In the genomic region with DNA sequence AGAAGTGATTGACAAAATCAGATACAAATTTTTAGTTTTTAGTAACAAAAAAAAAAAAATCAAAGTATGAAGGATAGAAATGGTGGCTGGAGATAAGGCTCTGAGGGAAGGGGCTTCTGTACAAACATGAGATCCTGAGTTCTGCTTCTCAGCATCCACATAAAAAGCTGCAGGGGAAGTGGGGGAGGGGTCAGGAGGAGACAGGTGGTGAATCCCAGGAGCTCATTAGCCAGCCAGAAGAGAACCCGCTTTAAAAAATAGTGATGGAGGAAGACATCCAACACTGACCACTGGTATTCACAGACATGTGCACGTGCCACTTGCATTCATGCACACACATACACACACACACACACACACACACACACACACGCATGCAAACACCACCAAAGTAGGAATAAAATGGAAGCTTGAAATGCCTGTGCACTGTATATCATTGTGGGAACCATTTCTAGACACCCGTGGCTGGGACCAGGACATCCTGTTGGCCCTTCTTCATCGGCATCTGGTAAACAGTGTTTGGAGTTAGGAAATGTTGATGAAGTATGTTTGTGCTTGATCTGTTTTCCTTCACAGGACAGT, we compare ENCODE assay signal across 29 mouse cellular contexts. TPM values are rescaled to one million over a fixed set of nuclear protein-coding genes. Genes with fewer than 3 reads are reported as not detected.
DNase-seq lines count a peak whose midpoint lies in the region; ATAC-seq and TF ChIP-seq lines count a peak whose summit lies in the region.
"Had no signal": no experiment of that assay in that cellular context is flagged by ENCODE, and none has a peak within 500 bp of the region (broad histone marks: within the 10 kb centered on the region; RNA-seq: fewer than 3 reads in every experiment).

No protein-coding gene starts in this region.

- H3K9ac ChIP-seq in lung, postnatal 0 days (replicated peaks; ENCODE audit: low read depth) = no peak overlapping the region
- H3K9ac ChIP-seq: embryonic facial prominence, embryonic 12.5 days; heart, embryonic 12.5 days; hindbrain, embryonic 14.5 days; limb, embryonic 15.5 days; liver, embryonic 14.5 days; midbrain, embryonic 13.5 days; neural tube, embryonic 15.5 days had no signal

- peaks cover 3% of the 10 kb centered on the region; the same call in 1 of the 2 replicates for H3K4me1 ChIP-seq in lung, postnatal 0 days (ENCODE audit: insufficient read depth, low read depth, low read length)
- 0 out of 2 replicates have a peak, but pooled peaks cover 4% of the 10 kb centered on the region for H3K4me1 ChIP-seq in heart, embryonic 10.5 days
- H3K4me1 ChIP-seq: limb, embryonic 10.5 days; limb, embryonic 15.5 days; neural tube, embryonic 15.5 days had no signal

- H3K27me3 ChIP-seq in lung, postnatal 0 days (replicated peaks; ENCODE audit: insufficient read depth, low read length) = no peaks in the 10 kb centered on the region
- no peaks in the 10 kb centered on the region for H3K27me3 ChIP-seq in heart, embryonic 10.5 days (ENCODE audit: insufficient read depth, poor library complexity, severe bottlenecking)
- H3K27me3 ChIP-seq: embryonic facial prominence, embryonic 12.5 days; heart, embryonic 12.5 days; limb, embryonic 15.5 days; midbrain, embryonic 13.5 days; neural tube, embryonic 15.5 days had no signal

- H3K36me3 ChIP-seq in lung, postnatal 0 days (ENCODE audit: insufficient read depth, low read length) = no peaks in the 10 kb centered on the region
- no peaks in the 10 kb centered on the region for H3K36me3 ChIP-seq in heart, embryonic 10.5 days
- H3K36me3 ChIP-seq: embryonic facial prominence, embryonic 12.5 days; heart, embryonic 12.5 days; limb, embryonic 10.5 days; limb, embryonic 15.5 days; midbrain, embryonic 13.5 days; neural tube, embryonic 15.5 days had no signal

- no peak for TF ChIP-seq EP300 in lung, postnatal 0 days (IDR thresholded peaks at IDR 0.05)

- H3K4me3 ChIP-seq in lung, postnatal 0 days (ENCODE audit: low read depth, low read length) = no peak overlapping the region
- no peak overlapping the region for H3K4me3 ChIP-seq in heart, embryonic 10.5 days
- H3K4me3 ChIP-seq: embryonic facial prominence, embryonic 12.5 days; heart, embryonic 12.5 days; limb, embryonic 10.5 days; limb, embryonic 15.5 days; midbrain, embryonic 13.5 days; neural tube, embryonic 15.5 days had no signal

- no peak for TF ChIP-seq CTCF in lung, postnatal 0 days (IDR thresholded peaks at IDR 0.05)

- H3K27ac ChIP-seq in lung, postnatal 0 days (ENCODE audit: low read length) = no peak overlapping the region
- no peak overlapping the region for H3K27ac ChIP-seq in heart, embryonic 10.5 days
- H3K27ac ChIP-seq: embryonic facial prominence, embryonic 12.5 days; hindbrain, embryonic 14.5 days; limb, embryonic 10.5 days; limb, embryonic 15.5 days; liver, embryonic 14.5 days; midbrain, embryonic 13.5 days; neural tube, embryonic 15.5 days had no signal

- H3K4me2 ChIP-seq in lung, postnatal 0 days (replicated peaks; ENCODE audit: low read depth, low read length) = no peak overlapping the region
- H3K4me2 ChIP-seq: embryonic facial prominence, embryonic 12.5 days; heart, embryonic 12.5 days; hindbrain, embryonic 14.5 days; limb, embryonic 15.5 days; midbrain, embryonic 13.5 days; neural tube, embryonic 15.5 days had no signal

- no peak for ATAC-seq in lung, postnatal 0 days
- ATAC-seq: forebrain, embryonic 16.5 days; inflammation-experienced regulatory T-cells, adult 6 months; midbrain, embryonic 13.5 days had no signal

- peak; percentile 14 for DNase-seq in lung, postnatal 36 days
- no peak for DNase-seq in lung, postnatal 0 days (ENCODE audit: low spot score)
- peak; percentile 22 for DNase-seq in cerebellum, adult 11-12 months
- DNase-seq in cerebellum, adult 8-10 months = peak; percentile 11
- DNase-seq in cerebellum, postnatal 25 days = peak; percentile 35 to 65
- DNase-seq in layer of hippocampus, adult 11-12 months (ENCODE audit: low spot score) = no peak
- no peak for DNase-seq in heart, embryonic 10.5 days (ENCODE audit: low spot score)
- DNase-seq: adrenal gland, adult 2 months; adrenal gland, postnatal 36 days; B cell, adult 2 months; embryo, embryonic 11 days; gastrocnemius, postnatal 10 days; heart, postnatal 4 days; kidney, adult 11 months; kidney, postnatal 36 days; lung, adult 2 months; retina, postnatal 1 day; right cerebral cortex, postnatal 14 days; thymus, postnatal 4 days had no signal

- no peaks in the 10 kb centered on the region for H3K9me3 ChIP-seq in lung, postnatal 0 days (ENCODE audit: low read length)
- H3K9me3 ChIP-seq in heart, embryonic 10.5 days = no peaks in the 10 kb centered on the region
- H3K9me3 ChIP-seq: embryonic facial prominence, embryonic 12.5 days; heart, embryonic 12.5 days; limb, embryonic 10.5 days; limb, embryonic 15.5 days; midbrain, embryonic 13.5 days; neural tube, embryonic 15.5 days had no signal

- 65% methylated on average over 5 of the region's 5 CpGs for WGBS in lung, postnatal 0 days
- WGBS in heart, embryonic 10.5 days = 74% methylated on average over 5 of the region's 5 CpGs

RNA-seq across cellular contexts. Expression of gene E130308A19Rik, which starts 30.1 kb away (rescaled TPM):
- 16.4 and 16.9 TPM in 2 replicates for polyA plus RNA-seq in lung, postnatal 0 days (2015; fragmentation: Nextera tagmentation; extraction: Ambion mirVana)
- polyA plus RNA-seq in heart, embryonic 10.5 days (2016; fragmentation: Nextera tagmentation; extraction: Ambion mirVana) = 31.0 and 37.3 TPM in 2 replicates

Comparison
In these comparisons a context has a peak if more than half of its experiments do, and no peak if none do; other contexts are left out.
1. DNase-seq: peak in lung, postnatal 36 days (single experiment), cerebellum, adult 11-12 months (single experiment), cerebellum, adult 8-10 months (single experiment) and cerebellum, postnatal 25 days (2 of 2); none in lung, postnatal 0 days (single experiment), layer of hippocampus, adult 11-12 months (single experiment) and heart, embryonic 10.5 days (single experiment).